Mouse (Mus musculus) CH12.LX (cell line): ENCODE results near the gene Unk. TPM values are rescaled to one million over a fixed set of nuclear protein-coding genes. Genes with fewer than 3 reads are reported as not detected.

Experiments
- DNase-seq: peaks from one replicate; pipeline ENCODE4 v3.0.0-alpha.2; 2013; ENCODE audit errors: extremely low read depth
- H3K27ac ChIP-seq: 2 replicates; pipeline ENCODE4 v1.5.1; 2012; ENCODE audit warnings: low read depth, mild to moderate bottlenecking, control low read depth, moderate library complexity; ENCODE audit not compliant: insufficient read depth
- H3K27me3 ChIP-seq: replicated peaks from 2 replicates; pipeline ENCODE3; 2012; ENCODE audit warnings: inconsistent platforms
- H3K36me3 ChIP-seq, 2 experiments: replicated peaks in 1 of 2; 2 replicates each; pipeline versions ENCODE3 to v1.6.1; 2012; ENCODE audit warnings: inconsistent platforms in 1 of 2, low read length in 1 of 2, mild to moderate bottlenecking in 1 of 2, mixed read lengths in 1 of 2, moderate library complexity in 1 of 2; ENCODE audit not compliant: control insufficient read depth in 1 of 2, insufficient read depth in 1 of 2
- H3K4me1 ChIP-seq, 2 experiments: 2 replicates each; pipeline ENCODE4 v1.6.1; 2012; ENCODE audit warnings: inconsistent platforms in 1 of 2, moderate library complexity in 1 of 2; ENCODE audit not compliant: insufficient read depth in 2 of 2, control insufficient read depth in 1 of 2
- H3K4me2 ChIP-seq: 2 replicates; pipeline ENCODE4 v1.6.1; 2012; ENCODE audit warnings: low read depth, mild to moderate bottlenecking, control low read depth; ENCODE audit not compliant: poor library complexity, insufficient read depth, severe bottlenecking
- H3K4me3 ChIP-seq, 3 experiments: fragments of 150-350 bp in 1 of 3; sonication (generic) in 1 of 3; replicated peaks in 1 of 3; 2 replicates each; pipeline versions ENCODE3 to v1.5.1; 2011 to 2012; ENCODE audit warnings: low read depth in 2 of 3, low read length in 2 of 3, mild to moderate bottlenecking in 2 of 3, moderate library complexity in 2 of 3, control low read depth in 1 of 3, improper control_type of control experiment in 1 of 3, inconsistent platforms in 1 of 3, mixed read lengths in 1 of 3; ENCODE audit not compliant: poor library complexity in 1 of 3
- H3K79me2 ChIP-seq: replicated peaks from 2 replicates; pipeline ENCODE4 v1.6.1; 2012; ENCODE audit warnings: mild to moderate bottlenecking, moderate library complexity; ENCODE audit not compliant: control insufficient read depth, poor library complexity, insufficient read depth, severe bottlenecking; ENCODE audit errors: extremely low read depth
- H3K9ac ChIP-seq: 2 replicates; pipeline ENCODE4 v1.6.1; 2012; ENCODE audit warnings: low read depth, mild to moderate bottlenecking, control low read depth, moderate library complexity; ENCODE audit not compliant: insufficient read depth
- H3K9me3 ChIP-seq: replicated peaks from 2 replicates; pipeline ENCODE3; 2012; ENCODE audit warnings: low read length, inconsistent platforms, mixed read lengths
- BHLHE40 ChIP-seq: IDR thresholded peaks from 2 replicates; pipeline ENCODE4 v1.6.1; 2011; ENCODE audit warnings: mild to moderate bottlenecking, low read depth, low read length, improper control_type of control experiment
- GABPA ChIP-seq: IDR thresholded peaks from 2 replicates; pipeline ENCODE4 v1.6.1; 2012; ENCODE audit warnings: low read depth, low read length, improper control_type of control experiment, inconsistent platforms; ENCODE audit not compliant: insufficient replicate concordance
- HCFC1 ChIP-seq: IDR thresholded peaks from 2 replicates; pipeline ENCODE4 v1.6.1; 2012; ENCODE audit warnings: low read depth, mild to moderate bottlenecking, inconsistent platforms, low read length, improper control_type of control experiment
- IRF4 ChIP-seq: IDR thresholded peaks from 2 replicates; pipeline ENCODE4 v1.6.1; 2014; ENCODE audit warnings: low read depth, mild to moderate bottlenecking, inconsistent platforms, low read length, improper control_type of control experiment
- MAX ChIP-seq: IDR thresholded peaks from 2 replicates; pipeline ENCODE4 v1.6.1; 2011; ENCODE audit warnings: low read length, improper control_type of control experiment
- MAZ ChIP-seq: IDR thresholded peaks from 2 replicates; pipeline ENCODE4 v1.6.1; 2012; ENCODE audit warnings: low read depth, mild to moderate bottlenecking, inconsistent platforms, low read length, improper control_type of control experiment, moderate library complexity
- MEF2A ChIP-seq: IDR thresholded peaks from 2 replicates; pipeline ENCODE4 v1.6.1; 2014; ENCODE audit warnings: low read depth, mild to moderate bottlenecking, inconsistent platforms, low read length, improper control_type of control experiment, borderline replicate concordance
- MXI1 ChIP-seq: IDR thresholded peaks from 2 replicates; pipeline ENCODE4 v1.6.1; 2011; ENCODE audit warnings: mild to moderate bottlenecking, low read depth, low read length, improper control_type of control experiment
- NELFE ChIP-seq: IDR thresholded peaks from 2 replicates; pipeline ENCODE4 v1.6.1; 2011; ENCODE audit warnings: low read depth, low read length, improper control_type of control experiment
- RCOR1 ChIP-seq: conservative IDR thresholded peaks from 2 replicates; pipeline ENCODE4 v1.6.1; 2012; ENCODE audit warnings: low read depth, mild to moderate bottlenecking, inconsistent platforms, low read length, improper control_type of control experiment
- SIN3A ChIP-seq: IDR thresholded peaks from 2 replicates; pipeline ENCODE4 v1.6.1; 2012; ENCODE audit warnings: low read length, improper control_type of control experiment, inconsistent platforms
- SMC3 ChIP-seq: IDR thresholded peaks from 2 replicates; pipeline ENCODE4 v1.6.1; 2011; ENCODE audit warnings: low read depth, low read length, improper control_type of control experiment
- TCF12 ChIP-seq: IDR thresholded peaks from 2 replicates; pipeline ENCODE4 v1.6.1; 2014; ENCODE audit warnings: low read depth, mild to moderate bottlenecking, inconsistent platforms, low read length, improper control_type of control experiment
- UBTF ChIP-seq: IDR thresholded peaks from 2 replicates; pipeline ENCODE4 v1.6.1; 2012; ENCODE audit warnings: low read depth, mild to moderate bottlenecking, inconsistent platforms, low read length, improper control_type of control experiment, moderate library complexity
- USF2 ChIP-seq: conservative IDR thresholded peaks from 2 replicates; pipeline ENCODE4 v1.6.1; 2011; ENCODE audit warnings: low read depth, low read length, improper control_type of control experiment
- ZNF384 ChIP-seq: IDR thresholded peaks from 2 replicates; pipeline ENCODE4 v1.6.1; 2012; ENCODE audit warnings: low read depth, low read length, improper control_type of control experiment, inconsistent platforms
- dilution Hi-C: fragments of 300-500 bp; cut with MboI; formaldehyde crosslinking; loops from 2 replicates; pipeline ENCODE4 v1.14.3; 2020; ENCODE audit warnings: low sequenced_read_pairs; ENCODE audit not compliant: extremely low pct_unique_long_range_greater_than_20kb, extremely low pct_ligation_motif_present
- in situ Hi-C: fragments of 300-500 bp; cut with MboI; formaldehyde crosslinking; loops from 3 replicates; pipeline ENCODE4 v1.14.3; 2019; ENCODE audit warnings: low sequenced_read_pairs, low pct_ligation_motif_present, low pct_unique_long_range_greater_than_20kb, mixed read lengths
- polyA plus RNA-seq: library from polyadenylated mRNA; unstranded; fragments of >175 nt; gene quantifications from 2 replicates; pipeline ENCODE4 v1.2.1, GENCODE M21; 2012; ENCODE audit warnings: low read depth; ENCODE audit not compliant: insufficient read length
- total RNA-seq, 2 experiments: library from RNA; depleted of rRNA; stranded (reverse); fragments of 300-350 nt in 1 of 2; fragments of >200 nt in 1 of 2; gene quantifications; 2 replicates each; pipeline ENCODE4 v1.2.3; 2012 to 2014

Gene Unk
- total and polyA plus RNA-seq, 3 experiments: 20.9 to 35.0 (median 24.7) TPM

- no peak overlapping the region for H3K4me3 ChIP-seq
- peaks cover 0 to 27% of the 10 kb centered on the region in 2 experiments; a peak in 2 of 4 replicates for H3K4me1 ChIP-seq
- dilution Hi-C loops: no loop called here
- H3K9me3 ChIP-seq: no peaks in the 10 kb centered on the region
- H3K4me2 ChIP-seq: no peak overlapping the region
- in situ Hi-C loops: no loop called here
- H3K79me2 ChIP-seq: no peaks in the 10 kb centered on the region
- no peak overlapping the region for H3K9ac ChIP-seq
- H3K36me3 ChIP-seq: peaks cover 73 to 99% of the 10 kb centered on the region in 2 experiments
- no peak for DNase-seq
- no peaks in the 10 kb centered on the region for H3K27me3 ChIP-seq
- no peak overlapping the region for H3K27ac ChIP-seq
- TF ChIP-seq MEF2A: no peak
- TF ChIP-seq HCFC1: no peak
- TF ChIP-seq USF2: no peak
- TF ChIP-seq MXI1: no peak
Measured at GRCm38 (mm10) chr11:116060596-116060995, 30.5 kb downstream of the Unk start.

DNA sequence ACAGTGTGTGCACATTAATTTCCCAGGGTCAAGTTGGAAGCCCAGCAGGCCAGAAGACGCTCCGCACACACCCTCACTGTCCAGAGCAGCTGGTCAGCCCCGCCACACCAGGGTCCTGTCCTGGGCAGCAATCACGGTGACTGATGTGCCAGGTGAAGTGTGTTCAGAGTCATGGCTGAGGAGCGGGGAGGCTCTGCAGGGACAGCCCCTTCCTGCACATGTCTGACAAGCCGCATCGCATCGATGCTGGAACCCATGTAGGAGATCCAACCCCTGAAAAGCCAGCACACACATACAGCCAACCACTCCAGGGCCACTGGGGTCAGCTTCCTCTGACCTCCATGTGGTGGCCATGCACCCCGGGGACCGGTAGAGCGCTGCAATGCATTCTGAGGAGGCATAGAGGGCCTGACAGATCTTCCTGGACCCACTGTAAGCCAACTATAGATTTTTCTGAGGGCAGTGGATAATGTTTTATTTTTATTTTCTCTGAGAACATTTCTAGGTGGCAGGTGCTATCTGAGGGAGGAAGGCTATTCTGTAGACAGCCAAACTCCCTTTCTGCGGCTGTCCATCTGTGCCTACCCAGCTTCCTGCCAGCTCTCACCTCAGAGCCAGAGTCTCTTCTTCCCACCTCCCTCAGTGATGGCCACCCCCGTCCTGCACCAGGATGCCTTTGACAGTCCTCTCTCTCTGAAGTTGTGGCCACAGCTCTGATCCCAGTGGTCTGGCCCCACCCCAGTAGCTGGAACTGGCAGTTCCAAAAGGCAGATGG is 31.7 kb downstream of the Unk start:
- Histone ChIP-seq H3K79me2 (no peaks in the 10 kb centered on the region), H3K27ac (no peak overlapping the region), H3K9me3 (no peaks in the 10 kb centered on the region), H3K4me3 (no peak overlapping the region), H3K9ac (no peak overlapping the region), H3K4me1 (peaks cover 0 to 26% of the 10 kb centered on the region in 2 experiments; a peak in 2 of 4 replicates), H3K27me3 (no peaks in the 10 kb centered on the region), H3K36me3 (peaks cover 62 to 97% of the 10 kb centered on the region in 2 experiments), H3K4me2 (no peak overlapping the region)
- dilution Hi-C loops (no loop called here), in situ Hi-C loops (no loop called here)
- peak; percentile 19 for DNase-seq
- TF ChIP-seq NELFE (no peak), HCFC1 (no peak), MAZ (no peak), TCF12 (no peak), BHLHE40 (no peak), SIN3A (no peak), IRF4 (no peak), UBTF (no peak), ZNF384 (no peak), RCOR1 (no peak), MAX (no peak), SMC3 (no peak), GABPA (no peak), MXI1 (no peak)
